Mouse (Mus musculus) limb, embryonic 13.5 days (tissue): ENCODE data around the gene Abhd11. TPM values are rescaled to one million over a fixed set of nuclear protein-coding genes. Genes with fewer than 3 reads are reported as not detected.
A peak's percentile ranks its signal among the peaks of the same experiment; 100 is the strongest.
"Not testable (repeated sequence)": the region's sequence is repeated elsewhere in the genome, so short reads cannot be mapped to it uniquely, and the experiment has no call there.

Experiments
- ATAC-seq: fragments of 200-750 bp; cut with Nextera tagmentation; 2 replicates; pipeline ENCODE4 v1.8.0; 2017; ENCODE audit warnings: low read depth, moderate number of reproducible peaks, moderate TSS enrichment; ENCODE audit not compliant: low FRiP score
- H3K27ac ChIP-seq: fragments of 300-500 bp; sonication (generic); 2 replicates; pipeline ENCODE4 v1.5.1; 2015; ENCODE audit warnings: inconsistent platforms, mild to moderate bottlenecking, moderate library complexity
- H3K27me3 ChIP-seq: fragments of 300-500 bp; sonication (generic); 2 replicates; pipeline ENCODE4 v1.6.1; 2015; ENCODE audit warnings: mild to moderate bottlenecking, inconsistent platforms
- H3K36me3 ChIP-seq: fragments of 300-500 bp; sonication (generic); 2 replicates; pipeline ENCODE4 v1.6.1; 2015; ENCODE audit warnings: inconsistent platforms, mild to moderate bottlenecking, moderate library complexity
- H3K4me1 ChIP-seq: fragments of 300-500 bp; sonication (generic); 2 replicates; pipeline ENCODE4 v1.6.1; 2015; ENCODE audit warnings: inconsistent platforms
- H3K4me2 ChIP-seq: fragments of 300-500 bp; sonication (generic); replicated peaks from 2 replicates; pipeline ENCODE4 v1.6.1; 2015; ENCODE audit warnings: inconsistent platforms, mild to moderate bottlenecking, moderate library complexity
- H3K4me3 ChIP-seq: fragments of 300-500 bp; sonication (generic); 2 replicates; pipeline ENCODE4 v1.5.1; 2015; ENCODE audit warnings: moderate library complexity, mild to moderate bottlenecking, inconsistent platforms
- H3K9ac ChIP-seq: fragments of 300-500 bp; sonication (generic); 2 replicates; pipeline ENCODE4 v1.6.1; 2015; ENCODE audit warnings: mild to moderate bottlenecking, inconsistent platforms
- H3K9me3 ChIP-seq: fragments of 300-500 bp; sonication (generic); 2 replicates; pipeline ENCODE4 v1.6.1; 2016; ENCODE audit warnings: inconsistent platforms
- WGBS: fragments of 180-500 bp; shearing (Covaris S2); methylation state at CpG from one replicate; pipeline ENCODE4 v1.1.7; 2015; 5-methylcytosine and 5-hydroxymethylcytosine counted together
- polyA plus RNA-seq: library from polyadenylated mRNA; unstranded; fragments of >200 nt; fragmentation: Nextera tagmentation; extraction: Ambion mirVana; gene quantifications from 2 replicates; pipeline ENCODE4 v1.2.1, GENCODE M21; 2015

The Abhd11 gene
- polyA plus RNA-seq, 1 experiment from 2014 or later, result 55.1 TPM

DNA sequence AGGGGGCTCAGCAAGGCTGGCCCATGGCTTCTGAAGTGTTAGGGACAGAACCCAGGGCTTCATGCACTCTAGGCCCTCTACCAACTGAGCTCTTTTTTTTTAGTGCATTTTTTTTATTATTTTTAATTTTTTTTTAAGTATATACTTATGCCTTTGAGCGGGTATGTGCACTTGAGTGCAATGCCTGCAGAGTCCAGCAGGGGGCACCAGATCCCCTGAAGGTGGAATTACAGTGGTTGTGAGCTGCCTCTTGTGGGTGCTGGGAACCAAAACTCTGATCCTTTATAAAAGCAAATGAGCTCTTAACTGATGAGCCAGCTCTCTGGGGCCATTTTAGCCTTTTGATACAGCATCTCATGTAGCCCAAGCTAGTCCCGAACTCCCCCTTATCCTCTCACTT lies 25.6 kb downstream of the Abhd11 start:
- Histone ChIP-seq H3K27me3 (no peaks in the 10 kb centered on the region), H3K27ac (no peak overlapping the region), H3K36me3 (peaks cover 23% of the 10 kb centered on the region), H3K4me1 (peaks cover 12% of the 10 kb centered on the region), H3K9me3 (peaks cover 4% of the 10 kb centered on the region), H3K4me2 (no peak overlapping the region), H3K9ac (no peak overlapping the region), H3K4me3 (no peak overlapping the region)
- 94% methylated on average over 2 of the region's 2 CpGs for WGBS
- ATAC-seq, result no peak

GRCm38 (mm10) chr5:135035608-135036359 lies 26.8 kb downstream of the Abhd11 start:
- Histone ChIP-seq H3K9ac (no peak overlapping the region), H3K4me1 (peaks cover 12% of the 10 kb centered on the region), H3K27ac (no peak overlapping the region), H3K27me3 (no peaks in the 10 kb centered on the region), H3K9me3 (peaks cover 4% of the 10 kb centered on the region), H3K36me3 (peaks cover 31% of the 10 kb centered on the region), H3K4me3 (no peak overlapping the region), H3K4me2 (no peak overlapping the region)
- WGBS, result 64% methylated on average over 18 of the region's 18 CpGs
- no peak for ATAC-seq

GRCm38 (mm10) chr5:135037946-135038345 lies 29.0 kb downstream of the Abhd11 start:
- Histone ChIP-seq H3K4me2 (no peak overlapping the region), H3K9me3 (peaks cover 4% of the 10 kb centered on the region), H3K4me3 (no peak overlapping the region), H3K4me1 (peaks cover 12% of the 10 kb centered on the region), H3K36me3 (peaks cover 40% of the 10 kb centered on the region), H3K27ac (no peak overlapping the region), H3K9ac (no peak overlapping the region), H3K27me3 (no peaks in the 10 kb centered on the region)
- WGBS, result 87% methylated on average over 3 of the region's 3 CpGs
- ATAC-seq, result no peak

DNA sequence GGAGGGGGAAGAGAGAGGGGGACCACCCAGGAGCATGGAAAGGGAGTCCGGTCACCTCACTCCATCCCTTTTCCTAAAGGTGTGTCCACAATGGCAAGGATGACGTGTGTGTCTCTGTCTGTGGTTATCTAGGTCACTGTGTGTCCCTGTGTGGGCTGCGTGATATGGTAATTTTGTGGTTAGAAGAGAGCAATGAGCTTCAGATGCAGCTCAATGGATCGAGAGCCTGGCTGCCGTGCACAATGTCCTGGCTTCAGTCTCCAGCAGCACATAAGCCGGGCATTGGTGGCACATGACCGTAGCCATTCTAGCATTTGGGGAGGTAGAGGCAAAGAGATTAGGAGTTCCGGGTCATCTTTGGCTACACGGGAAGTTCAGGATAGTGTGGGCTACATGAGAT lies 30.6 kb downstream of the Abhd11 start:
- 87% methylated on average over 9 of the region's 9 CpGs for WGBS

GRCm38 (mm10) chr5:135040059-135040458 lies 31.1 kb downstream of the Abhd11 start:
- Histone ChIP-seq H3K27ac (no peak overlapping the region), H3K9ac (0 out of 2 replicates have a peak overlapping the region, but pooled peaks have one; percentile 13), H3K27me3 (no peaks in the 10 kb centered on the region), H3K4me2 (no peak overlapping the region), H3K4me1 (peaks cover 12% of the 10 kb centered on the region), H3K9me3 (no peaks in the 10 kb centered on the region), H3K4me3 (no peak overlapping the region), H3K36me3 (peaks cover 52% of the 10 kb centered on the region)
- no peak for ATAC-seq
- WGBS, result 64% methylated on average over 6 of the region's 6 CpGs

More for the DNA sequence above, 30.6 kb downstream of the Abhd11 start:
- Histone ChIP-seq H3K9me3 (peaks cover 3% of the 10 kb centered on the region), H3K4me1 (peaks cover 12% of the 10 kb centered on the region), H3K36me3 (peaks cover 47% of the 10 kb centered on the region), H3K4me3 (no peak overlapping the region), H3K27ac (no peak overlapping the region), H3K9ac (no peak overlapping the region), H3K4me2 (no peak overlapping the region), H3K27me3 (no peaks in the 10 kb centered on the region)
- ATAC-seq, result no peak

DNA sequence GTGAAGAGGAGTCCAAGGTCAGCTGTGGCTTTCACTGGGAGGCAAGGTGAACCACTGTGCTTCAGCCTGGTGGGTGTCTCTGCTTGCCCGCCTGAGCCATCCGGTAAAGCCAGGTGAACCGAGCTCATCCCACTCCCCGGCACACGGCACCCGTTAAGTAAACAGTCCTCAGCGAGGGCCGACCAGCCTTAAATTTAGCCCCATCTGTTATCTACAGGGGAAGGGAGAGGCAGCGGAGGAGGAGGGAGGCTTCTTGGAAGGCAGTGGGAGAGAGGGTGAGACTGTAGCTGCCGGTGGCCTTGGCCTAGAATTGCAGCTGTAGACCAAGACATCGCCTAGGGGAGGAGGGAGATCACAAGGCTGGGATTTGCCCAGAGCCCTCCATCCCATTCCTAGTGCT lies 31.8 kb downstream of the Abhd11 start:
- no peak overlapping the region for H3K27ac ChIP-seq
- H3K27me3 ChIP-seq, result no peaks in the 10 kb centered on the region
- H3K36me3 ChIP-seq, result peaks cover 60% of the 10 kb centered on the region
- ATAC-seq, result no peak
- no peak overlapping the region for H3K4me2 ChIP-seq
- H3K4me1 ChIP-seq, result peaks cover 7% of the 10 kb centered on the region
- no peak overlapping the region for H3K9ac ChIP-seq
- no peaks in the 10 kb centered on the region for H3K9me3 ChIP-seq
- WGBS, result 64% methylated on average over 11 of the region's 11 CpGs
- no peak overlapping the region for H3K4me3 ChIP-seq

DNA sequence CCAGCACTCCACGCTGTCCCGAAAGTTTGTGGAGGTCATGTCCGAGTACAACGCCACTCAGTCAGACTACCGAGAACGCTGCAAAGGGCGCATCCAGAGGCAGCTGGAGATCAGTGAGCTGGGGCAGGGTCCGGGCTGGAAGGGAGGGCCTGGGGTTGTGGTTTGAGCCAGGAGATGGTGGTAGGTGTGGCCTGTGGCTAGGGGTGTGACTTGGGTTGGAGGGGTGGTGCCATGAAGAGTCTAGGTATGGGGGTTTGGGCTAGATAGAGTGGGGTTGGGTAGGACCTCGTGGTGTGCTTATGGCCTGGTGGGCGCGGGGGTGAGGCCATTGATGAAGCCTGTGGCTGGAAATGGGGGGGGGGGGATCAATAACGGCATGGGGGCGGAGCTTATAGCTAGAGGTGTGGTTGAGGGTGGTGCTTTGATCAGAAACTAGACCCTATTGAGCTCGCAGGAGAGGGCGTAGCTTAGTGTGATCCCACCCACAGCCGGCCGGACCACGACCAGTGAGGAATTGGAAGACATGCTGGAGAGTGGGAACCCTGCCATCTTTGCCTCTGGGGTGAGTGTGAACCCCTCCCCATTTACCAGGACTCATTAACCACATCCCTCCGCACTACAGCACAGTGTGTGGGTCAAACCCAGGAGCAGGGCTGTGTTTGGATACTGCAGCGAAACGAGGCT lies 33.3 kb downstream of the Abhd11 start:
- Histone ChIP-seq H3K4me2 (no peak overlapping the region), H3K27ac (no peak overlapping the region), H3K27me3 (no peaks in the 10 kb centered on the region), H3K4me1 (no peaks in the 10 kb centered on the region), H3K9me3 (no peaks in the 10 kb centered on the region), H3K4me3 (no peak overlapping the region), H3K36me3 (peaks cover 69% of the 10 kb centered on the region), H3K9ac (no peak overlapping the region)
- 23% methylated on average over 21 of the region's 21 CpGs for WGBS
- ATAC-seq, result no peak

DNA sequence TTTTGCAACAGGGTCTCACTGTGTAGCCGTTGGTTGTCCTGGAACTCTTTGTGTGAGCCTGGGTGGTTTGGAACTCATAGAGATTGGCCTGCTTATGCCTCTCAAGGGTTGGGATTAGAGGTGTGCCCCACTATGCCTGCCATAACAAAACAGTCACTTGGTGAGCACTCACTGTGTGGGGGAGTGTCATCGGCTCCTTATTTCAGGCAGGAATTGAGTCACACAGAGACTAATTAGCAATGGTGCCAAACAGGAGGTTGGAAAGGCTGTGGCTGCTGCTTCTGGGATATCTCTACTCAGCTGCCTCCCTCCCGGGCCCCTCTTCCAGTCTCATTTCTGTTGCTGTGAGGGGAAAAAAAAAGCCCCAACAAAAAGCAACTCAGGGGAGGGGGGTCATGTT lies 35.6 kb downstream of the Abhd11 start:
- Histone ChIP-seq H3K27me3 (no peaks in the 10 kb centered on the region), H3K27ac (no peak overlapping the region), H3K4me2 (no peak overlapping the region), H3K9me3 (no peaks in the 10 kb centered on the region), H3K4me1 (no peaks in the 10 kb centered on the region), H3K4me3 (no peak overlapping the region), H3K9ac (no peak overlapping the region), H3K36me3 (peaks cover 64% of the 10 kb centered on the region)
- ATAC-seq, result no peak
- WGBS, result 90% methylated on average over 3 of the region's 3 CpGs

- Histone ChIP-seq H3K27me3 (no peaks in the 10 kb centered on the region), H3K4me3 (no peak overlapping the region), H3K9me3 (no peaks in the 10 kb centered on the region), H3K36me3 (peaks cover 82% of the 10 kb centered on the region), H3K27ac (no peak overlapping the region), H3K9ac (no peak overlapping the region), H3K4me2 (no peak overlapping the region), H3K4me1 (no peaks in the 10 kb centered on the region)
- ATAC-seq, result no peak
- WGBS, result 88% methylated on average over 5 of the region's 5 CpGs
Observed at GRCm38 (mm10) chr5:135048539-135048938, 39.6 kb downstream of the Abhd11 start.

DNA sequence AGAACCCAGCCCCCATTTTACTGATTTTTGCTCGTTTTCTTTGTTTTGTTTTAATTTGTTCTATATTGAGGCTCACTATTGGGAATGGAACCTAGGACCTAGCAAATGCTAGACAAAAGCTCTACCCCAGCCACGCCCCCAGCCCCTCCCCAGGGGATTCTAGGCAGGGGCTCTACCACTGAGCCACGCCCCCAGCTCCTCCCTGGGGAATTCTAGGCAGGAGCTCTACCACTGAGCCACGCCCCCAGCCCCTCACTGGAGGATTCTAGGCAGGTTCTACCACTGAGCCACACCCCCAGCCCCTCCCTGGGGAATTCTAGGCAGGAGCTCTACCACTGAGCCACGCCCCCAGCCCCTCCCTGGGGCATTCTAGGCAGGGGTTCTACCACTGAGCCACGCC lies 40.3 kb downstream of the Abhd11 start:
- not testable (repeated sequence) for H3K4me2 ChIP-seq, H3K27me3 ChIP-seq, H3K9me3 ChIP-seq, H3K4me1 ChIP-seq, ATAC-seq, H3K4me3 ChIP-seq, H3K27ac ChIP-seq, H3K9ac ChIP-seq
- peaks cover 87% of the 10 kb centered on the region for H3K36me3 ChIP-seq
- 89% methylated on average over 6 of the region's 6 CpGs for WGBS

DNA sequence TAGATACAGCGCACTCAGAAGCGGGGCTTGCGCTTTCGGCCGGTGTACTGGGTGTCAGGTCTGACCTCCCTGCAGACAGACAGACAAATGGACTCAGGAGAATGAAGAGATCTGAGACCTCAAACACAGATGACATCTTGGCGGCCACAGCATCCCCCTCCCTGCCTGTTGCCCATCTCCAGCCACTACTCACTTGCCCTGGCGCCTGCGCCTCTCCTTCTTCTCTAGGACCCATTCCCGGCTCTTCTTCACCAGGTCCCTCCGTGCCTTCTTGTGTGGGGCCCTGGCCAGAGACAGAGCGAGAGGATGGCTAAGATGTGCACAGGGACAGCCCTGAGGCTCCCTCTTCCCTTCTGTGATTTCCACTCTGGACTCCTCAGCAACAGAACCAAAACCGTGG lies 44.4 kb downstream of the Abhd11 start:
- Histone ChIP-seq H3K9me3 (no peaks in the 10 kb centered on the region), H3K4me2 (no peak overlapping the region), H3K36me3 (peaks cover 95% of the 10 kb centered on the region), H3K9ac (no peak overlapping the region), H3K4me3 (no peak overlapping the region), H3K27ac (no peak overlapping the region), H3K27me3 (no peaks in the 10 kb centered on the region), H3K4me1 (no peaks in the 10 kb centered on the region)
- no peak for ATAC-seq
- WGBS, result 91% methylated on average over 12 of the region's 12 CpGs
